Mouse (Mus musculus) cerebellum, adult 2 months (tissue): ENCODE results near the gene Tbc1d5. TPM values are rescaled to one million over a fixed set of nuclear protein-coding genes. Genes with fewer than 3 reads are reported as not detected.

Experiments
- DNase-seq, 2 experiments: peaks; one replicate each; pipeline ENCODE4 v3.0.0; 2021
- H3K27ac ChIP-seq: fragments of 200-500 bp; 2 replicates; pipeline ENCODE4 v1.5.1; 2012; ENCODE audit warnings: low read length, control low read depth, inconsistent platforms; ENCODE audit not compliant: insufficient read depth
- H3K27me3 ChIP-seq: fragments of 200-500 bp; 2 replicates; pipeline ENCODE4 v1.6.1; 2012; ENCODE audit warnings: inconsistent platforms, mild to moderate bottlenecking, low read length, moderate library complexity; ENCODE audit not compliant: control insufficient read depth, insufficient read depth
- H3K4me1 ChIP-seq: fragments of 200-500 bp; 2 replicates; pipeline ENCODE4 v1.6.1; 2011; ENCODE audit warnings: low read length; ENCODE audit not compliant: control insufficient read depth, insufficient read depth
- H3K4me3 ChIP-seq: fragments of 200-500 bp; replicated peaks from 2 replicates; pipeline ENCODE3; 2011; ENCODE audit warnings: mild to moderate bottlenecking, low read depth, low read length, control low read depth; ENCODE audit not compliant: insufficient read depth
- CTCF ChIP-seq: fragments of 200-500 bp; IDR thresholded peaks from 2 replicates; pipeline ENCODE4 v1.5.1; 2011; ENCODE audit warnings: low read depth, mild to moderate bottlenecking, control low read depth, low read length, moderate library complexity, borderline replicate concordance; ENCODE audit not compliant: insufficient read depth
- POLR2A ChIP-seq: fragments of 200-500 bp; IDR thresholded peaks from 2 replicates; pipeline ENCODE4 v1.6.1; 2011; ENCODE audit warnings: low read length, control low read depth, borderline replicate concordance; ENCODE audit not compliant: insufficient read depth
- WGBS: fragments of 180-500 bp; shearing (Covaris S2); methylation state at CpG from one replicate; pipeline ENCODE4 v1.1.7; 2018; 5-methylcytosine and 5-hydroxymethylcytosine counted together
- polyA plus RNA-seq: library from polyadenylated mRNA; depleted of rRNA; stranded (reverse); fragments of >200 nt; gene quantifications from 2 replicates; pipeline ENCODE4 v1.2.3, GENCODE M21; 2012; rRNA removed

The Tbc1d5 gene
- polyA plus RNA-seq, result 18.1 and 19.6 TPM in 2 replicates

GRCm38 (mm10) chr17:51179195-51179953, at the start of gene Tbc1d5:
Gene Tbc1d5, minus strand, starts transcription at chr17:51179352.
- Histone ChIP-seq H3K27me3 (no peaks in the 10 kb centered on the region), H3K4me1 (no peaks in the 10 kb centered on the region; the same call in 1 of the 2 replicates), H3K4me3 (peak within 1 kb of the TSS; percentile 76), H3K27ac (peak within 1 kb of the TSS; percentile 87)
- WGBS, result 3% methylated on average over 53 of the region's 54 CpGs
- TF ChIP-seq CTCF (no peak), POLR2A (peak; percentile 92)
- DNase-seq, result peak; percentile 96 to 97

GRCm38 (mm10) chr17:51226056-51226455, 46.9 kb upstream of the Tbc1d5 start:
- Histone ChIP-seq H3K27me3 (no peaks in the 10 kb centered on the region), H3K4me1 (no peaks in the 10 kb centered on the region), H3K4me3 (no peak overlapping the region), H3K27ac (no peak overlapping the region)
- 88% methylated on average over 1 of the region's 1 CpGs for WGBS
- DNase-seq, result no peak
- TF ChIP-seq CTCF (no peak), POLR2A (no peak)

GRCm38 (mm10) chr17:51223152-51223551, 44.0 kb upstream of the Tbc1d5 start:
- no peak for DNase-seq
- 11% methylated on average over 4 of the region's 4 CpGs for WGBS

GRCm38 (mm10) chr17:51221075-51221474, 41.9 kb upstream of the Tbc1d5 start:
- 89% methylated on average over 7 of the region's 7 CpGs for WGBS
- TF ChIP-seq POLR2A, result no peak
- no peak for TF ChIP-seq CTCF
- H3K27ac ChIP-seq, result no peak overlapping the region

More at GRCm38 (mm10) chr17:51223152-51223551, 44.0 kb upstream of the Tbc1d5 start:
- Histone ChIP-seq H3K27me3 (no peaks in the 10 kb centered on the region), H3K27ac (no peak overlapping the region), H3K4me3 (no peak overlapping the region), H3K4me1 (no peaks in the 10 kb centered on the region)
- TF ChIP-seq POLR2A (no peak), CTCF (no peak)

GRCm38 (mm10) chr17:51219897-51220296, 40.7 kb upstream of the Tbc1d5 start:
- no peak for TF ChIP-seq CTCF
- no peak for TF ChIP-seq POLR2A
- no peak overlapping the region for H3K27ac ChIP-seq
- WGBS, result 92% methylated on average over 3 of the region's 3 CpGs

More at GRCm38 (mm10) chr17:51221075-51221474, 41.9 kb upstream of the Tbc1d5 start:
- Histone ChIP-seq H3K4me3 (no peak overlapping the region), H3K27me3 (no peaks in the 10 kb centered on the region), H3K4me1 (no peaks in the 10 kb centered on the region)
- no peak for DNase-seq

GRCm38 (mm10) chr17:51216426-51216825, 37.3 kb upstream of the Tbc1d5 start:
- H3K4me1 ChIP-seq, result no peaks in the 10 kb centered on the region
- H3K27ac ChIP-seq, result no peak overlapping the region
- WGBS, result 94% methylated on average over 6 of the region's 6 CpGs
- H3K27me3 ChIP-seq, result no peaks in the 10 kb centered on the region
- TF ChIP-seq CTCF, result no peak
- no peak for TF ChIP-seq POLR2A
- DNase-seq, result no peak
- H3K4me3 ChIP-seq, result no peak overlapping the region

More at GRCm38 (mm10) chr17:51219897-51220296, 40.7 kb upstream of the Tbc1d5 start:
- H3K4me1 ChIP-seq, result no peaks in the 10 kb centered on the region
- H3K27me3 ChIP-seq, result no peaks in the 10 kb centered on the region
- no peak overlapping the region for H3K4me3 ChIP-seq
- DNase-seq, result no peak

GRCm38 (mm10) chr17:51209565-51209964, 30.4 kb upstream of the Tbc1d5 start:
- no peak for DNase-seq
- no peaks in the 10 kb centered on the region for H3K4me1 ChIP-seq
- WGBS, result 93% methylated on average over 2 of the region's 2 CpGs
- no peak overlapping the region for H3K27ac ChIP-seq
- no peak overlapping the region for H3K4me3 ChIP-seq
- no peak for TF ChIP-seq POLR2A
- no peak for TF ChIP-seq CTCF
- H3K27me3 ChIP-seq, result no peaks in the 10 kb centered on the region

- H3K27me3 ChIP-seq, result no peaks in the 10 kb centered on the region
- 85% methylated on average over 2 of the region's 2 CpGs for WGBS
Measured at GRCm38 (mm10) chr17:51204643-51205042, 25.5 kb upstream of the Tbc1d5 start.

More at GRCm38 (mm10) chr17:51204643-51205042, 25.5 kb upstream of the Tbc1d5 start:
- DNase-seq, result peak in 1 of 2 experiments; percentile 9
- TF ChIP-seq POLR2A (no peak), CTCF (no peak)
- H3K27ac ChIP-seq, result no peak overlapping the region
- H3K4me1 ChIP-seq, result no peaks in the 10 kb centered on the region
- no peak overlapping the region for H3K4me3 ChIP-seq
